Mouse (Mus musculus) gastrocnemius, adult 8-10 months (tissue): Measurements from ENCODE around the gene Znrd1as. TPM values are rescaled to one million over a fixed set of nuclear protein-coding genes. Genes with fewer than 3 reads are reported as not detected.

Source experiments
- DNase-seq, 2 experiments: peaks; one replicate each; pipeline ENCODE4 v3.0.0; 2022; ENCODE audit warnings: low spot score in 2 of 2
- total RNA-seq, 4 experiments: library from RNA; stranded (reverse); gene quantifications; 2 replicates each; pipeline ENCODE4 v1.2.4; 2022

Gene Znrd1as
- 10 to 100 TPM; 17.9 to 22.6 (median 20.6) TPM for total RNA-seq

GRCm38 (mm10) chr17:36957999-36958743, at the start of gene Znrd1as, which contains the start of gene Znrd1:
Gene Znrd1as (plus strand): TSS chr17:36958592.
Gene Znrd1 (minus strand): TSS chr17:36958559.
- DNase-seq, result peak; percentile 90 to 94

- no peak for DNase-seq
Observed at GRCm38 (mm10) chr17:36909802-36910201, 48.6 kb upstream of the Znrd1as start.

GRCm38 (mm10) chr17:36912031-36912430, 46.4 kb upstream of the Znrd1as start:
- no peak for DNase-seq

DNA sequence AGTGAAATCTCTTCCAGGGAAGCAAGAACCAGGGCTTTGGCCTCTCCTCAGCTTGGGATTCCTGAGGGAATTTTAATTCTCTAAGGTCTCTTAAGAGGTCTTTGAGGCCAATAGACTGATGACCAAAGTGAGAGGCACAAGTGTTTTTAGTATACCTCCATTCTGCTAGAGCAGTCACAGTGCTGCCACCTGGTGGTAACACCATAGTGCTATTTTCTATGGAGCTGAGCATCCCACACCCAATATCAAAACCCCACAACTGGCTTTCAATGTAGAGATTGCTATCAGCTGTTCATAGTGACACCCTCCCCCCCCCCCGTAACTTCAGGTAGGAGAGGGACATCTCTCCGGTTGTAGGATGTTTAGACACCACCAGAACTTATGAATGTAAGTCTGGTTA, 44.3 kb upstream of the Znrd1as start:
- peak; percentile 19 to 40 for DNase-seq

DNA sequence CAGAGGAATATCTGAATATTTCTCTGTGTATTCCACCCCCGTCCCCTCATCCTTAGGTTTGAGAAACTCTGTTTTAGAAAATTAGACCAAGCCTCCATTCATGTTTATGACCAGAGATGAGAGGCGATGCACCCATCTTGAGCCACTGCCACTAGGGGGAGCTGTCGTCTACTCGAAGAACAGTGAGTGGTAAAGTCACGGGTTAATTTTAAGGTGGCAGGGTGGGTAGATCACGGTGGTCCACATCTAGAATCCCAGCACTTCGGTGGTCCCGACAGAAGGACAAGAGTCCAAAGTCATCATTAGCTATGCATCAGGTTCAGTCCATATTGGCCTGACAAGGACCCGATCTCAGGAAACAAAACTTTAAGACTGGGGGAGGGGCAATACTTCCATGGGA, 43.3 kb upstream of the Znrd1as start:
- DNase-seq, result peak in 1 of 2 experiments; percentile 18

DNA sequence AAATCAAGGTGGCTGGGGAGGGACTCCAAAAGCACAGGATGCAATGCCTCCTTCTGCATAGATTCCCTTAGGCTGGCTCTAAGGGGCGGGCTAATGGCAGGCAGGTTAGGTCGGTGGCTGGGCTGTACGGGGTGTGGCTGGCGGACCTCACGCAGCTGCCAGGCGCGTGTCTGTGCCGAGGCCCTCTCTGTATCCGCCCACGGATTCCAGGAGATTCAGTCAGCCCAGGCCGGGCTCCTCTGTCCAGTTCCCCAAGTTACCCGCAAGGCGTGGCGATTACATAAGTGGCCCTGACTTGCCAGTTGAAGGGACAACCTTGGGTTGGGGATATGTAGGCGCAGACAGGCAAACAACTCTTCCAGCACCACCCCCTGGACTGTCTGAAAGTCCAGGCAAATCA, 38.2 kb upstream of the Znrd1as start:
- DNase-seq, result no peak

- no peak for DNase-seq
Observed at GRCm38 (mm10) chr17:36922715-36923114, 35.7 kb upstream of the Znrd1as start.

DNA sequence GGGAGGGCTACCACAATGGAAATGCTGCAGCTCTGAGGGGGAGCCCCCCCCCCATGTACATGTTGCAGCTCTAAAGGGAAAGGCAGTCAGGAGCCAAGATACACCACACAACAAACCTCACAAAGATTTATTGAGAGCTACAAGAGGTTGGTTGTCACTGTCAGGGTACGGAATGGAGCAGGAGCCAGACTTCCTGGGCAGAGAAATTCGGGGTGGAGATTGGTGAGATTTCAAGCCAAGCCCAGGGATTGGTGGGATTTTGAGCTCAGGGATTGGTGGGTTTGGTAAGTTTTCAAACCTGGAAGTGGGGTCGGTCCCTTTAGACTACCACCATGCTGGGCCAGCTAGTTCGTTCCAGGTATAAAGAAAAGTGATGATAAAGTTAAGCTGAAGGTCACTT, 34.9 kb upstream of the Znrd1as start:
- no peak for DNase-seq

DNA sequence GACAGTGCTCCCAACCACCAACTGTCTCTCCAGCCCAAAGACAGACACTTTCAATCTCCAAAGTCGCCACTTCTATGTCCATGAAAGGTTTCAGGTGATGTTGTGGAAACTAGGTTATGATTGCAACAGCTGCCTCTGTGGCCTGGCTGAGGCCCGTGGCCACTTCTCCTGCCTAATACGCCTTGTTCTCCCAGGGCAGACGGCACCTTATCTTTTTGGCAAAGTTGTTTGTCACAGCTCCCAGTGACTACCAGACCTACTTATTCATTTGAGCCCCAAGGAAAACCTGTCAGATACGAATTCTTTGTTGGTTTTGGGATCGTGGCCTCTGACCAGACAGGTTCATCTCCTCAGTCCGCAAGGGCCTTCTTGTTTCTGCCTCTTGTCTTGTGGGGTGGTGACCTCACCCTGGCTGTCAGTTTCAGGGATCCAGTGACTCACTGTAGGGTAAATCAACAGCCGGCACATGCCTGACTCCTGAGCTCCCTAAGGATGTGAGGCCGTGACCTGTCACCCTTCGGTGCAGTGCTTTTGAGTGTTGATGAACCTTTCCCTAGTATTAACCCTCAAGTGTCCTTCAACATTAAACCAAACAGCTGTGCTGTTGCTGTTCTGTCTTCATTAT, 30.8 kb upstream of the Znrd1as start:
- no peak for DNase-seq

DNA sequence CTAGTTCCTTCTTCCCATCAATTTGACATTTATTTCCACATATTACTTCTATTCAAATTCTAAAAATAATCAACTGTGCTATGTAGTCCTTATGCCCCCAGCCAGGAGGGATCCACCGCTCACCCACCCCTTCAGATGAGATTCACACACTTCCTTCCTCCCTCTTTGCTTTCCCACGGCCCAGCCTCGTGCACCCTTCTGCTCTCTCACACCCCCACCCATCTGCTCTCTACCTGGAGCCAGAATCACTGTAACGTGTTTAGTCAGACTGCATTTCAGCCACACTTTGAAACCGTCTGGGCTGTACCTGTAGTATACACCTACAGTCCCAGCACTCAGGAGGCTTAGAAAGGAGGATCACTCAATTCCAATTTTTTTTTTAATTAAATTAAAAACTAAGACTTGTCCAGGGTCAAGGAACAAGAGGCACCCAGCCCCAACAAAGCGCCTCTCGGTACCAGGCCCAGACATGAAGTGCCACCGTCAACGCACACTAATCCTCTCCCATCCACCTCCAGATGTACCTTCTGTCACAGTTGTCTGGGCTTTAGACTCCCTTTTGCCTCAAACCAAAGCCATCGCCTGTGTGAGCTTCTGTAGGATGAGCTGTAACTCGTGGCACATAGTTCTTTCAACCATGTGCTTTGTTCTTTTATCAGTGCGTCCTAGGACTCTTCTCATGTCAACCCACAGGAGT, 29.0 kb upstream of the Znrd1as start:
- no peak for DNase-seq

- no peak for DNase-seq
Observed at GRCm38 (mm10) chr17:36930233-36930632, 28.2 kb upstream of the Znrd1as start.

- DNase-seq, result no peak
Observed at GRCm38 (mm10) chr17:36931130-36931529, 27.3 kb upstream of the Znrd1as start.

GRCm38 (mm10) chr17:36931806-36932205, 26.6 kb upstream of the Znrd1as start:
- DNase-seq, result no peak

DNA sequence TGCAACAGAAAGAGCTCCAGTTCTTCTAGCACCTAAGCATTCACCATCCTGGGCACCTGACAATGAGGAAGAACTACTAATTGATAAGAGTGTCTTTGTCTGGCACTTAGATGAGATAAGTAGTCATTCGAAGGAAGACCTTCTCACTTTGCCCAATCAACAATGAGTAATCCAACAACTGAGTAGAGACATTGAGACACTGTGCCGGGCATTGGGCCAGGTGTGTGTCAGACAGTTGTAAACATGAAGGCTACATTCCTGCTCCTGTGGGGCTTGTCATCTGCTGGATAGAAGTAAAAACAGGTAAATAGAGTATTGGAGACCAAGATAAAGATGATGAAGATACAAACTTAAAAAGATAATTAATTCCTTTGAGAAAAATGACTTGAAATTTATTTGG, 20.3 kb upstream of the Znrd1as start:
- DNase-seq, result no peak

GRCm38 (mm10) chr17:36942391-36942790, 16.0 kb upstream of the Znrd1as start:
- no peak for DNase-seq

DNA sequence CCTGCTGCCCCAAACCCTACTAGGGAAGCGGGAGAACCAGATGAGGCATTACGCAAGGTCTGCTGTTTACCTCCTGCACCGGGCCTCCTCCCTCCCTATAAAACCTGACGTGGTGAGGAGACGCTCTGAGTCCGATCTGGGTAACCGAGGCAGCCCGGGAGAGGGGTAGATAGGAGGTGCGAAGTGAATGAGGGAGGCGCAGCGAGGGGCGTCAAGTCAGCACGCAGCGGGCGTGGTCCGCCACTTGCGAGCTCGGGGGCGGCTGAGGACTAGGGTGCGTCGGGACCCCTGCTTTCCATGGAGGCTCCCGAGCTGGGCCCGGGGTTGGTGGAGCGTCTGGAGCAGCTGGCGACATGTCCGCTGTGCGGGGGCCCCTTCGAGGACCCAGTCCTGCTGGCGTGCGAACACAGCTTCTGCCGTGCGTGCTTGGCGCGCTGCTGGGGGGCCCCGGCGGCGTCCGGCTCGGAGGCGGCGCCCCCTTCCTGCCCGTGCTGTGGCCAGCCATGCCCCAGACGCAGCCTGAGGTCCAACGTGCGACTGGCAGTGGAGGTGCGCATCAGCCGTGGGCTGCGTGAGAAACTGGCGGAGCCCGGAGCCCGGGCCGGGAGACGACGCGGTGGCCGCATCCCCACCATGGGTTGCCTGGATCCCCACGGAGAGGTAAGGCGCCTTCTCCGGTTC, 15.5 kb upstream of the Znrd1as start, which contains the start of gene Rnf39:
Gene Rnf39 (plus strand): TSS at position 128 of the 681 bp plus-strand sequence.
- no peak for DNase-seq

DNA sequence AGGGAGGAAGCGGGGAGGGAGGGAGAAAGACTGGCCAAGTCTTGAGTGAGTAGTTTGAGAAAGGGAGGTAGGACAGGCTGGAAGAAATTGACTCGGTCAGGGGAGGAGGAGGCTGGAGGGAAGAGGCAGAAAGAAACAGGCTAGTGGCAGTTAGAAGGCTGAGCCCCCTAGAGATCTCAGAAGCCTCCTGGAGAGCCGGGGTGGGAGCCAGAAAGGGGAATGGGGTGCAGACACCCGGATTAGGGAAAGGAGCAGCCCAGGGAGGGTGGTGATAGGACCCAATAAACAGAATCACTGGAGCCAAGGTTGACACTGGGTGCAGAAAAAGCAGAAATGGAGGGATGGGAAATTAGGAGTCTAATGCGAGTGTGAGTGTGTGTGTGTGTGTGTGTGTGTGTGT, 14.7 kb upstream of the Znrd1as start:
- no peak for DNase-seq

DNA sequence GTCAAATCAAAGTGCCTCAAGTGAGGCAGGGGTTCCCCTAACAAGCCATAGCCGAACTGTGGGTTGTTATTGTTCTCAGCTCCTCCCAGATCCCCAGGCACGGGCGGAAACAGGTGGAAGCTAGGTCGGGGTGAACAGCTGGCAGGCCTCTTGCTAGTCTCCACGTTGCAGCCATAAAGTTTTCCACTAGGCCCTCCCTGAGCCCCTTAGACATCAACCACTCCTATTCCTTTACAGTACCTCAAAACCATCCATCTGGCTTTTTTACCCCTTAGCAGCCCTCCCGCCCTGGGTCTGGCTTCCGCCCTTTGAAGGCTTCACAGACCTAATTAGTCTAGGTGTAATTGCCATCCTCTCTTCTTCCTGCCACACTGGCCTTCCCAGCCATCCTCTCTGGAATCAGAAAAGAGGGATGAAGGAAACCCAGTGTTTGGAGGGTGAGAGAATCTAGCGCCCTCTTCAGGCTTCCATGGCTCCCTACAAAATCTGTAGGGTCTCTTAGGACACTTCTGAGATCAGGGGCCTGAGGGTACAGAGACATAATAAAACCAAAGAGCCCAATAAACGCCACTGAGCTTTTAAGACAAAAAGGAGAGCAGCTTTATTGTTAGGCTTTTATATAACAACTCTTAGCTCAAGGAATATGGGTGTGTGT, 14.1 kb upstream of the Znrd1as start:
- DNase-seq, result no peak

DNA sequence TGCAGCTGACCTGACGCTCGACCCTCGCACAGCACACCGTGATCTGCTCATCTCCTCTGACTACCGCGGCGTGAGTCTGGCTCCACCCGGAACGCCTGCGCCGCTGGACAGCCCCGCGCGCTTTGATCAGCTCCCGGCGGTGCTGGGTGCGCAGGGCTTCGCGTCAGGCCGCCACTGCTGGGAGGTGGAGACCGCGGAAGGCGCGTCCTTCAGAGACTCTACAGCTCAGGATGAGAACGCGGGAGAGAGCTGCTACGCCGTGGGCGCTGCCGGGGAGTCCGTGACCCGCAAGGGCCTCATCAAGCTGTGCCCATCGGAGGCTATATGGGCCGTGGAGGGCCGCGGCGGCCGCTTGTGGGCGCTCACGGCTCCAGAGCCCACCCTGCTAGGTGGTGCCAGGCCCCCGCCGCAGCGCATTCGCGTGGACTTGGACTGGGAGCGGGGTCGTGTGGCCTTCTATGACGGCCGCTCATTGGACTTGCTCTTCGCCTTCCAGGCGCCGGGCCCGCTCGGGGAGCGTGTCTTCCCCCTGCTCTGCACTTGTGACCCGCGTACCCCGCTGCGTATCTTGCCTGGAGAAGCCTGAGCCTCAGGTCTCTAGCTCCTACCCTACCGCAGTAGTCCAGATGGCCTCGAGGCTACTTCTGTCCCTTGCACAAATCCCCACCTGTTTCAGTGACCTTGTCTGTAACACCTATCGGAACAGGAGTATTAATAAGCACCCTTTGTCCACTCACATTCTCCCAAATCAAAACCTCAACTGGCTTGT, 11.2 kb upstream of the Znrd1as start:
- peak; percentile 23 to 28 for DNase-seq

DNA sequence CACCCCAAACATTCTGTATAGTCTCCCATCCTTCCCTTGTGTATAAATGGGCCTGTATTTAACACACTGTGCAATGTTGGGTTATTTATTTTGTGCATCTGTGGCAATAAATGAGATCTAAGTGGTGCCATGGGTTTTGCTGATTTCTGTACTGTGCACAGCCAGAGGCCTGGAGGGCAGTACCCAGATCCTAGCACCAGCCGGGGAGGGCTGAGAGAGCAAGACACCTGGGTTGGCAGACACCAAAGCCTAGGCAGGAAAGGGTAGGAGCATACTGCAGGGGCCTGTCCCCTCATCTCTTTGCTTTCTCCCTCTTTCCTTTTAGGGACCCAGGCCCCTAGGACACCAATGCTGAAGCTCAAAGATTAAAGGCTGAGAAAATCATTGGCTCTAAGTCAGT, 10.1 kb upstream of the Znrd1as start:
- no peak for DNase-seq
